Mouse (Mus musculus): ENCODE results near the gene Gm6121.
"Not testable (repeated sequence)": the region's sequence is repeated elsewhere in the genome, so short reads cannot be mapped to it uniquely, and the experiment has no call there.

Gene Gm6121

DNA sequence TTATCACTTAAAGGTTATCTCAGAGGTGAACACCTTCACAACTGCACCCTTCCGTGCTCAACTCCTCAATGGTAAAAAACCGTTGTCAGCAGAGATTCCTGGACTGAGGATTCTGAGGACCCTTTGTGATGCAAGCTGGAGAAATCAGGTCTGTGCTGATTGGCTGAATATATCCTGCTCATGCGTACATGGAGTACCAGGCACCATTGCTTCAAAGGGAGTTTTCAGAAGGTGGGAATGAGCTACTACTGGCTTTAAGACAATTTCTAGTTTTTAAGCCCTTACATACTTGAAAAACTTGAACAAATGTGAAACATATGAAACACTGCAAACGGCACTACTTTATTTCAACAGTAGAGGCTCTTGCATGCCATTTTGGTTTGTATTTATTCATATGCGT is at the start of gene Gm6121:
TSS of gene Gm6121 (minus strand) at position 101 of the 400 bp plus-strand sequence.
- DNase-seq = not testable (repeated sequence)
